15 mouse cellular contexts compared by ENCODE assay signal in the genomic region with DNA sequence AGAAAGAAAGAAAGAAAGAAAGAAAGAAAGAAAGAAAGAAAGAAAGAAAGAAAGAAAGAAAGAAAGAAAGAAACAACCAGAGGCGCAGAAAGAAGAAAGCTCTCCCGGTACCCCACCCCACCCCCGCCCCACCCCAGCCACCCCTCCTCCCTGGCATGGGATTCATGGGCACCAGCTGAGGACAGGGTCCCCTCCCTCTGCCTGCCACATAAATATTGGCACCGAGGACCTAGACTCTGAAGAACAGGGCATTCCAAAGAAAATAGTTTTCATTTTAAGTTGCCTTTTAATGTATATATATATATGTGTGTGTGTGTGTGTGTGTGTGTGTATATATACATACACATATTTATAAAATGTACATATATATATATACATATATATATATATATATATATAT. TPM values are rescaled to one million over a fixed set of nuclear protein-coding genes. Genes with fewer than 3 reads are reported as not detected.
DNase-seq lines count a peak whose midpoint lies in the region; ATAC-seq and TF ChIP-seq lines count a peak whose summit lies in the region.
"Had no signal": no experiment of that assay in that cellular context is flagged by ENCODE, and none has a peak within 500 bp of the region (broad histone marks: within the 10 kb centered on the region; RNA-seq: fewer than 3 reads in every experiment).

No protein-coding gene starts in this region.

- H3K4me3 ChIP-seq in forebrain, embryonic 13.5 days: no peak overlapping the region
- no peak overlapping the region for H3K4me3 ChIP-seq in forebrain, embryonic 10.5 days
- H3K4me3 ChIP-seq in cortical plate, adult 2 months (ENCODE audit: insufficient read depth, low read length): peak overlapping the region; percentile 43; the same call in 1 of the 2 replicates
- no peak overlapping the region for H3K4me3 ChIP-seq in midbrain, embryonic 15.5 days

- ATAC-seq in forebrain, embryonic 13.5 days: 0 out of 2 replicates have a peak, but pooled peaks have one; percentile 30
- no peak for ATAC-seq in midbrain, embryonic 15.5 days (replicated peaks)

- 37% methylated on average over 4 of the region's 4 CpGs for WGBS in forebrain, embryonic 13.5 days
- 80% methylated on average over 4 of the region's 4 CpGs for WGBS in forebrain, embryonic 10.5 days
- 52% methylated on average over 4 of the region's 4 CpGs for WGBS in midbrain, embryonic 15.5 days

- H3K36me3 ChIP-seq in forebrain, embryonic 13.5 days (ENCODE audit: poor library complexity, severe bottlenecking): peaks cover 6% of the 10 kb centered on the region
- no peaks in the 10 kb centered on the region for H3K36me3 ChIP-seq in forebrain, embryonic 10.5 days (replicated peaks)
- no peaks in the 10 kb centered on the region for H3K36me3 ChIP-seq in midbrain, embryonic 15.5 days (replicated peaks)
- H3K36me3 ChIP-seq: G1E had no signal

- intact Hi-C loops in heart, postnatal 14 days (cut with DNase I): no loop called here

- no peak for TF ChIP-seq POLR2A in cortical plate, adult 2 months (IDR thresholded peaks at IDR 0.05; ENCODE audit: extremely low read depth, insufficient read depth, low read length)

- no peaks in the 10 kb centered on the region for H3K27me3 ChIP-seq in forebrain, embryonic 13.5 days
- H3K27me3 ChIP-seq in forebrain, embryonic 10.5 days (ENCODE audit: poor library complexity, severe bottlenecking): peaks cover 10% of the 10 kb centered on the region; the same call in 1 of the 2 replicates
- no peaks in the 10 kb centered on the region for H3K27me3 ChIP-seq in midbrain, embryonic 15.5 days (replicated peaks)

- no peak overlapping the region for H3K9ac ChIP-seq in forebrain, embryonic 13.5 days
- H3K9ac ChIP-seq in midbrain, embryonic 15.5 days: no peak overlapping the region
- H3K9ac ChIP-seq: lung, embryonic 14.5 days had no signal

- H3K4me2 ChIP-seq in forebrain, embryonic 13.5 days: peak overlapping the region; percentile 61
- H3K4me2 ChIP-seq in midbrain, embryonic 15.5 days: peak overlapping the region; percentile 46
- H3K4me2 ChIP-seq: heart, embryonic 11.5 days; liver, embryonic 11.5 days; lung, embryonic 14.5 days had no signal

- no peak for TF ChIP-seq CTCF in cortical plate, adult 2 months (IDR thresholded peaks at IDR 0.05; ENCODE audit: extremely low read depth, insufficient read depth, low read length)

- H3K9me3 ChIP-seq in forebrain, embryonic 13.5 days (replicated peaks): no peaks in the 10 kb centered on the region
- H3K9me3 ChIP-seq in forebrain, embryonic 10.5 days: 0 out of 2 replicates have a peak, but pooled peaks cover 3% of the 10 kb centered on the region
- H3K9me3 ChIP-seq in midbrain, embryonic 15.5 days: no peaks in the 10 kb centered on the region
- H3K9me3 ChIP-seq: G1E had no signal

- peak overlapping the region; percentile 98 for H3K27ac ChIP-seq in forebrain, embryonic 13.5 days
- no peak overlapping the region for H3K27ac ChIP-seq in forebrain, embryonic 10.5 days
- H3K27ac ChIP-seq in cortical plate, adult 2 months (ENCODE audit: insufficient read depth, low read length): no peak overlapping the region
- H3K27ac ChIP-seq in midbrain, embryonic 15.5 days: peak overlapping the region; percentile 93
- H3K27ac ChIP-seq: macrophage had no signal

- peaks cover 58% of the 10 kb centered on the region for H3K4me1 ChIP-seq in forebrain, embryonic 13.5 days
- H3K4me1 ChIP-seq in forebrain, embryonic 10.5 days: peaks cover 24% of the 10 kb centered on the region
- H3K4me1 ChIP-seq in cortical plate, adult 2 months (ENCODE audit: control insufficient read depth, insufficient read depth, low read length): peaks cover 7% of the 10 kb centered on the region
- peaks cover 29% of the 10 kb centered on the region for H3K4me1 ChIP-seq in midbrain, embryonic 15.5 days

- no peak for DNase-seq in forebrain, embryonic 10.5 days (ENCODE audit: extremely low spot score, low spot score)
- peak; percentile 42 for DNase-seq in brain, adult 2 months (ENCODE audit: low read depth, low spot score)
- no peak for DNase-seq in thymus, postnatal 10 days (ENCODE audit: low spot score in 2 of 2)
- no peak for DNase-seq in heart, postnatal 14 days
- DNase-seq: adrenal gland, adult 2 months; gastrocnemius, postnatal 25 days; heart, postnatal 36 days; lung, embryonic 14.5 days had no signal

RNA-seq across cellular contexts. Expression of a gene that starts 37.8 kb away (rescaled TPM):
- polyA plus RNA-seq in forebrain, embryonic 13.5 days (2015; fragmentation: Nextera tagmentation; extraction: Ambion mirVana): 81.2 and 86.4 TPM in 2 replicates
- 102 and 104 TPM in 2 replicates for polyA plus RNA-seq in forebrain, embryonic 10.5 days (2016; fragmentation: Nextera tagmentation; extraction: Ambion mirVana)
- polyA plus RNA-seq in cortical plate, adult 2 months (2012; rRNA removed): 35.3 and 38.6 TPM in 2 replicates
- 47.8 and 50.2 TPM in 2 replicates for polyA plus RNA-seq in midbrain, embryonic 15.5 days (2015; fragmentation: Nextera tagmentation; extraction: Ambion mirVana)
- 10 to 100 TPM; 23.4 to 28.4 TPM for total RNA-seq in heart, postnatal 14 days (2021)

RNA-seq across cellular contexts. Expression of a gene that starts 39.1 kb away (rescaled TPM):
- polyA plus RNA-seq in forebrain, embryonic 13.5 days (2015; fragmentation: Nextera tagmentation; extraction: Ambion mirVana): 26.7 and 28.0 TPM in 2 replicates
- polyA plus RNA-seq in forebrain, embryonic 10.5 days (2016; fragmentation: Nextera tagmentation; extraction: Ambion mirVana): 8.1 and 9.2 TPM in 2 replicates
- polyA plus RNA-seq in cortical plate, adult 2 months (2012; rRNA removed): 13.0 and 13.1 TPM in 2 replicates
- 33.7 and 37.5 TPM in 2 replicates for polyA plus RNA-seq in midbrain, embryonic 15.5 days (2015; fragmentation: Nextera tagmentation; extraction: Ambion mirVana)
- total RNA-seq in heart, postnatal 14 days (2021): 1 to 10 TPM; 2.5 to 3.3 TPM

RNA-seq across cellular contexts. Expression of a gene that starts 41.5 kb away (rescaled TPM):
- polyA plus RNA-seq in forebrain, embryonic 13.5 days (2015; fragmentation: Nextera tagmentation; extraction: Ambion mirVana): 39.0 and 42.0 TPM in 2 replicates
- 30.5 and 31.4 TPM in 2 replicates for polyA plus RNA-seq in forebrain, embryonic 10.5 days (2016; fragmentation: Nextera tagmentation; extraction: Ambion mirVana)
- 13.8 and 14.5 TPM in 2 replicates for polyA plus RNA-seq in cortical plate, adult 2 months (2012; rRNA removed)
- polyA plus RNA-seq in midbrain, embryonic 15.5 days (2015; fragmentation: Nextera tagmentation; extraction: Ambion mirVana): 38.8 and 39.5 TPM in 2 replicates
- total RNA-seq in heart, postnatal 14 days (2021): 10 to 100 TPM in 1 of 2 experiments, 1 to 10 TPM in 1; 9.6 to 11.4 TPM

RNA-seq across cellular contexts. Expression of a gene that starts 53.3 kb away (rescaled TPM):
- polyA plus RNA-seq in forebrain, embryonic 13.5 days (2015; fragmentation: Nextera tagmentation; extraction: Ambion mirVana): 9.7 and 9.8 TPM in 2 replicates
- 16.4 and 18.5 TPM in 2 replicates for polyA plus RNA-seq in forebrain, embryonic 10.5 days (2016; fragmentation: Nextera tagmentation; extraction: Ambion mirVana)
- polyA plus RNA-seq in cortical plate, adult 2 months (2012; rRNA removed): 14.7 and 15.4 TPM in 2 replicates
- 7.5 and 9.2 TPM in 2 replicates for polyA plus RNA-seq in midbrain, embryonic 15.5 days (2015; fragmentation: Nextera tagmentation; extraction: Ambion mirVana)
- 1 to 10 TPM; 4.6 to 5.4 TPM for total RNA-seq in heart, postnatal 14 days (2021)

RNA-seq across cellular contexts. Expression of a gene that starts 58.6 kb away (rescaled TPM):
- 2.5 and 7.0 TPM in 2 replicates for polyA plus RNA-seq in forebrain, embryonic 13.5 days (2015; fragmentation: Nextera tagmentation; extraction: Ambion mirVana)
- polyA plus RNA-seq in forebrain, embryonic 10.5 days (2016; fragmentation: Nextera tagmentation; extraction: Ambion mirVana): 0.63 and 0.72 TPM in 2 replicates
- polyA plus RNA-seq in cortical plate, adult 2 months (2012; rRNA removed): 29.0 and 34.8 TPM in 2 replicates
- polyA plus RNA-seq in midbrain, embryonic 15.5 days (2015; fragmentation: Nextera tagmentation; extraction: Ambion mirVana): 7.5 and 8.7 TPM in 2 replicates
- total RNA-seq in heart, postnatal 14 days (2021): 1,000 to 10,000 TPM; 2,004 to 2,187 TPM
- total RNA-seq: adrenal gland, adult 2 months had no signal
- polyA plus RNA-seq: adrenal gland, adult 2 months; macrophage had no signal

Comparison
In these comparisons a context has a peak if more than half of its experiments do, and no peak if none do; other contexts are left out.
1. H3K27ac ChIP-seq: peak in forebrain, embryonic 13.5 days (single experiment) and midbrain, embryonic 15.5 days (single experiment); none in forebrain, embryonic 10.5 days (single experiment) and cortical plate, adult 2 months (single experiment).